Mouse (Mus musculus) kidney, adult 2 months (tissue): ENCODE data around the gene Gm10639. TPM values are rescaled to one million over a fixed set of nuclear protein-coding genes. Genes with fewer than 3 reads are reported as not detected.
"Not testable (repeated sequence)": the region's sequence is repeated elsewhere in the genome, so short reads cannot be mapped to it uniquely, and the experiment has no call there.

Source experiments
- DNase-seq: peaks from one replicate; pipeline ENCODE4 v3.0.0; 2021
- H3K27ac ChIP-seq: fragments of 200-500 bp; 2 replicates; pipeline ENCODE4 v1.5.1; 2012; ENCODE audit warnings: low read depth, low read length, control low read depth, inconsistent platforms; ENCODE audit not compliant: insufficient read depth
- H3K27me3 ChIP-seq: fragments of 200-500 bp; replicated peaks from 2 replicates; pipeline ENCODE4 v1.6.1; 2012; ENCODE audit warnings: mild to moderate bottlenecking, moderate library complexity, low read length, inconsistent platforms; ENCODE audit not compliant: control insufficient read depth, insufficient read depth
- H3K36me3 ChIP-seq: fragments of 200-500 bp; 2 replicates; pipeline ENCODE4 v1.6.1; 2012; ENCODE audit warnings: mild to moderate bottlenecking, moderate library complexity, low read length, inconsistent platforms; ENCODE audit not compliant: control insufficient read depth, insufficient read depth
- H3K4me1 ChIP-seq: fragments of 200-500 bp; 2 replicates; pipeline ENCODE4 v1.6.1; 2011; ENCODE audit warnings: low read length; ENCODE audit not compliant: control insufficient read depth, insufficient read depth
- H3K4me3 ChIP-seq: fragments of 200-500 bp; 2 replicates; pipeline ENCODE4 v1.5.1; 2011; ENCODE audit warnings: mild to moderate bottlenecking, low read depth, low read length, control low read depth; ENCODE audit not compliant: insufficient read depth
- CTCF ChIP-seq: fragments of 200-500 bp; conservative IDR thresholded peaks from 2 replicates; pipeline ENCODE4 v1.5.1; 2011; ENCODE audit warnings: low read depth, mild to moderate bottlenecking, control low read depth, low read length, moderate library complexity, mixed read lengths; ENCODE audit not compliant: insufficient read depth, insufficient read length
- WGBS: fragments of 180-500 bp; shearing (Covaris S2); methylation state at CpG from one replicate; pipeline ENCODE4 v1.1.7; 2018; 5-methylcytosine and 5-hydroxymethylcytosine counted together
- polyA plus RNA-seq: library from polyadenylated mRNA; depleted of rRNA; stranded (reverse); fragments of >200 nt; gene quantifications from 2 replicates; pipeline ENCODE4 v1.2.3, GENCODE M21; 2012

Gm10639 gene
- polyA plus RNA-seq, 1 experiment: 30.8 TPM

DNA sequence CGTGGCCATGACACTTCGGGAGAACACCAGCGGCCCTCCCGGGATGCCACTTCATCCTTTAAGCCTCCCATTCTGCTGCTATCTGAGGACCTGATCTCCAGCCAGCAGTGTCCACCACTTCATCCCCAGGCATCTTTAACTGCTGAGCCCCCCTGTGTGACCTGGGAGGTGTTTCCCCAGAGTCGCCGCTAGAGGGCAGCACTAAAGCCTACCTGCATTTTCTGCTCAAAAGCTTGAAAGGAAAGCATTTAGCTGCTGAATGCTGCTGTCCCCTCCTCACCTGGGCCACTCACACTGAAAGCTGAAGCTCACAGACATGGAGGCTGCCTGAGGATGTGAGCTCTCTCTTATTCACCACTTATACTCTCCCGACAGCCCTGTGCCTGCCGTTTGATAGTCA is 50.6 kb downstream of the Gm10639 start:
- WGBS: 21% methylated on average over 8 of the region's 8 CpGs
- peak; percentile 54 for TF ChIP-seq CTCF
- H3K36me3 ChIP-seq, H3K27me3 ChIP-seq, H3K27ac ChIP-seq, H3K4me3 ChIP-seq, H3K4me1 ChIP-seq: not testable (repeated sequence)
- peak; percentile 32 for DNase-seq

DNA sequence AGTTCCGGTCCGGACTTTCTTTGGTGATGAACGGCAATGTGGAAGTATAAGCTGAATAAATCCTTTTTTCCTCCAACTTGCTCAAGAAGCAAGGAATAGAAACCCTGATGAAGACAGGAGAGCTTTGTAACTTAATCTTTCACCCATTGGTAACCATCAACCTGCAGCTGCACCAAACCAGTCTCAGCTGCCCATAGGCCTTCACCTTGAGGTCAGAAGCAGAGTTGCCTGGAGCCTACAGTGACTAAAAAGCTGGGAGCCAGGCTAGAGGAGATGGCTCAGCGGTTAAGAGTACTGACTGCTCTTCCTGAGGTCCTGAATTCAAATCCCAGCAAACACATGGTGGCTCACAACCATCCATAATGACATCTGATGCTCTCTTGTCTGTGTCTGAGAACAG is 52.8 kb downstream of the Gm10639 start:
- peak; percentile 45 for DNase-seq
- H3K27me3 ChIP-seq, H3K4me3 ChIP-seq, H3K36me3 ChIP-seq, H3K27ac ChIP-seq, H3K4me1 ChIP-seq: not testable (repeated sequence)
- WGBS: 60% methylated on average over 4 of the region's 4 CpGs

DNA sequence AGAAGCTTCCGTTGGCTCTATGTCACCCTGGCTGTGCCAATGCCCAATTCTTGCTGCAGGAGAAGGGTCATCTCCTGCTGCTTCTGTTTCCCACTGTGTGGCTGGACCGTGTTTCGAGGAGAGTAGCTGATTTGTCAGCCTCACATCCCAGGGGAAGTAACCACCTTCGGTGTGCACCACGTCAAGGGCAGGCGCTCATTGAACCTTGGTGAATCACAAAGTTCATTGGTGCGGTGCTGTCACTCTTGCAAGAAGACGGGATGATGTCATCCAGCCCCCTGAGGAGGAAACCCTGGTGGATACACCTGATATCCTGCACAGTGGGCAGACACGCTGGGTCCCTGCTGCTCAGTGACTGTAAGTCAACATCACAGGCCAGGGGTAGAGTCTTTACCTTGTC is 53.3 kb downstream of the Gm10639 start:
- H3K27ac ChIP-seq: not testable (repeated sequence)
- WGBS: 60% methylated on average over 9 of the region's 9 CpGs
- DNase-seq: peak; percentile 58

DNA sequence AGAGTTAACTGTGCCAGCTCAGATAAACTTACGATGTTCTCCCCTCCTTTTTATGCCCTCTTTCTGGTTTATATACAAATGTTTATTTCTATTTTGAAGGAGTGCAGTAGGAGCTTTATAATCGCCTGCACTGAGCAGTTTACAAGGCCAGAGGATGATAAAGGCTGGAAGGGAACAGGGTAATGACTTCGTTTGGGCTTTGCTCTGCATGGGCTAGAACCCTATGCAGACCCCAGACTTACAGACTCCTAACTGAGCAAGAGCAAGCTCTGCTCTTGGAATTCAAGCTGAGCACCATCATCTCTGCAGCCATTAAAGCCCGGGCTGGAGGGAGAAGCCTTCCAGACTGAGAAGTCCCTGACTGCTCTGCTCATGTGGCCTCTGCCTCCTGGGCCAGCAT is 55.5 kb downstream of the Gm10639 start:
- not testable (repeated sequence) for H3K27ac ChIP-seq, H3K4me3 ChIP-seq, H3K27me3 ChIP-seq, DNase-seq, H3K36me3 ChIP-seq
- H3K4me1 ChIP-seq: peaks cover 22% of the 10 kb centered on the region; the same call in 1 of the 2 replicates
- WGBS: 53% methylated on average over 4 of the region's 4 CpGs

More for the DNA sequence above, 53.3 kb downstream of the Gm10639 start:
- H3K4me1 ChIP-seq, H3K4me3 ChIP-seq, H3K27me3 ChIP-seq, H3K36me3 ChIP-seq: not testable (repeated sequence)

DNA sequence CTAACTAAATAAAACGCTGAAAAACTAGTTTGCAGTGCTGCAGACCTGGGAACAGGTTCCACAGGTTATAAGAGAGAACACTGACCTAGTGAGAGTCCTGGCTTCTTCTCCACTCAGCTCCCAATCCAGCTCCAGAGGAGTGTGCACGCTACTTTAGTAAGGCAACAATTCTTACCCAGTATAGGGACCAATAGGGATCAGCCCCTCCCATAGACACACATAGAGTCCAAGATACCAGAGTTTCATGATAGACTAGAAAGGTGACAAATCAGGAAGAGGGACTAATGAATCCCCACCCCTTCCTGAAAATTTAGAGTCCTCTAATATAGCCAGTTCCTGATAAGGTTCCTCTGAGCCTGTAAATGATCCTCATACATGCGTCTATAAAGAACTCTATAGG is 57.3 kb downstream of the Gm10639 start:
- peak overlapping the region; percentile 16; the same call in 1 of the 2 replicates for H3K27ac ChIP-seq
- TF ChIP-seq CTCF: no peak
- H3K36me3 ChIP-seq: no peaks in the 10 kb centered on the region
- DNase-seq: peak; percentile 42
- H3K4me3 ChIP-seq: no peak overlapping the region
- H3K4me1 ChIP-seq: peaks cover 22% of the 10 kb centered on the region; the same call in 1 of the 2 replicates
- 41% methylated on average over 3 of the region's 3 CpGs for WGBS
- H3K27me3 ChIP-seq: no peaks in the 10 kb centered on the region

DNA sequence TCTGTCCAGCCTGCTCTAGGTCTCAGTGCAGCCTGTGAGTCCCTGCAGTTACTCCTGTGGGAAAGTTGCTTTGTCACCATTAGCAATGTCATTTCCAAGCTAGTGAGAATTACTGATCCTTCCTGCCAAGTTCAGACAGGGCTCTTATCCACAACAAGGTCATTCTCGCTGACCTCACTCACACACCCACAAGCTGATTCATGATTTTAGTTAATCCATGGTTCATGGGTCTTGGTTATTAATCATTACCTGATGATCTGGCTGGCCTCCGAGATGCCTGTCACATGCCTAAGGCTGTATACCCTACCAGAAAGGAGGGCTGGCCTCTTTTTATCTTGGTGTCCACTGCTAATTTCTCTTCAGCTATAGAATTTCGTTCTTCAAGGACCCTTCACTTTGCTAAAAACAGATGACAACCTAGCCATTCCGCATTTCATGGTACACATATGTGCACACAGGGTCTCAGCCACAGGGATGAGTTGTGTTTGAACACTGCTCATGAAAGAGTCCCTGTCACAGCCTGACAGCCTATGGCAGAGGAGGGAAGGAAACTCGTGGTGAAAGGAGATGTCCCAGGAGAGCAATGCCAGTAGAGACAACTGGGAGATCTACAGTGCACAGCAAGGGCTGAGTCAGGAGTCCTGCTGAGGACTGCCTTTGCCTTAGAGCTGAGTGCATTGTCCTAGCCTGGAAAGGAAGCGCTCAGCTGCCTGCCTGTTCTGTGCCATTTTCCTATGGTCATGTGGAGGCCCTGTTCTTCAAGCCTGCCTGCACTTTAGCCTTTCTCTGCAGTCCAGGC is 58.7 kb downstream of the Gm10639 start:
- H3K27me3 ChIP-seq, H3K36me3 ChIP-seq, H3K4me3 ChIP-seq: not testable (repeated sequence)
- peak; percentile 96 for DNase-seq
- Histone ChIP-seq H3K4me1 (peaks cover 17% of the 10 kb centered on the region; the same call in 1 of the 2 replicates), H3K27ac (peak overlapping the region; percentile 72)
- 37% methylated on average over 6 of the region's 6 CpGs for WGBS

DNA sequence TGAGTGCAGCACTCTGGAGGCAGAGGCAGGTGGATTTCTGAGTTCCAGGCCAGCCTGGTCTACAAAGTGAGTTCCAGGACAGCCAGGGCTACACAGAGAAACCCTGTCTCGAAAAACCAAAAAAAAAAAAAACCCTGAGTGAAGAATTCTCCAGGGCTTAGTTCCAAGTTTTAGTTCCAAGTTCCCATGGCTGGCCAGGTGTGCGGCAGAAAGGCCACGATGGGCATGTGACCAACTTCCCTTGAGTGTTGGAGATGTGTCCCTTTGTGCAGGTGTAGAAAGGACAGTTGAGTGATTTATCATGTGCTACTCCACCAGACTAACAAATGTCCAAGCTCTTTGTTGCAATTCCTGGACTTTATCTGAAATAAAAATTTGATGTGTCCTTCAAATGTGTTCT is 59.4 kb downstream of the Gm10639 start:
- H3K4me1 ChIP-seq: peaks cover 14% of the 10 kb centered on the region; the same call in 1 of the 2 replicates

DNA sequence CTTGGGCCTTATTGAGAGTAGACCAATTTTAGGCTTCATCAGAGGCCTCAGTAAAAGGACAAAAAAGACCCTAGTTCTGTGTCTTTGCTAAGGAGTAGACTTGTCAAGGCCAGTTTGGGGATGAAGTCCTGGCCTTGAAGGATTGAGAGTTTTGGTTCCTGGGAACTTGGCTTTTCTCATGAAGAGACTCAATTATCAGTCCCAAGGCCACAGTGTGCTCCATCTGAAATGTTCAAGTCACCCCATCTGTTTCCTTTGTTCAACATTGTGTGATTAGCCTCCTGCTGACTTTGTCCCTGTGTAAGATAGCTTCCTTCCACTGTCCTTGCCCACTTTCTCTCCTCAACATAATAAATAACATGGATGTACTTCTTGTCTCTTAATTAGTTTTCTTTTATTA is 60.3 kb downstream of the Gm10639 start:
- not testable (repeated sequence) for H3K4me3 ChIP-seq, H3K36me3 ChIP-seq, H3K27me3 ChIP-seq, H3K27ac ChIP-seq, DNase-seq
- peaks cover 14% of the 10 kb centered on the region; the same call in 1 of the 2 replicates for H3K4me1 ChIP-seq

More for the DNA sequence above, 59.4 kb downstream of the Gm10639 start:
- peak; percentile 77 for DNase-seq
- H3K27me3 ChIP-seq, H3K36me3 ChIP-seq, H3K4me3 ChIP-seq: not testable (repeated sequence)
- 27% methylated on average over 3 of the region's 3 CpGs for WGBS
- peak overlapping the region; percentile 71; the same call in 1 of the 2 replicates for H3K27ac ChIP-seq
